Mouse (Mus musculus): ENCODE measurements around the gene Rxrg. TPM values are rescaled to one million over a fixed set of nuclear protein-coding genes. Genes with fewer than 3 reads are reported as not detected.

Gene Rxrg
- polyA plus RNA-seq, 1 experiment, result not detected

GRCm38 (mm10) chr1:167669796-167670195, 71.6 kb downstream of the Rxrg start:
- H3K9me3 ChIP-seq, result no peaks in the 10 kb centered on the region

GRCm38 (mm10) chr1:167672433-167672987, 74.3 kb downstream of the Rxrg start:
- H3K4me1 ChIP-seq, result no peaks in the 10 kb centered on the region; the same call in 1 of the 2 replicates
- peaks cover 18% of the 10 kb centered on the region for H3K27me3 ChIP-seq (replicated peaks)
- H3K9me3 ChIP-seq, result no peaks in the 10 kb centered on the region
- no peaks in the 10 kb centered on the region for H3K36me3 ChIP-seq (replicated peaks; ENCODE audit: low read length)
- no peak overlapping the region for H3K4me3 ChIP-seq (replicated peaks)
- TF ChIP-seq GATA1 (IDR thresholded peaks at IDR 0.05; ENCODE audit: borderline replicate concordance, low read length) (no peak), FLI1 (IDR thresholded peaks at IDR 0.05; ENCODE audit: low read length) (no peak)

More at GRCm38 (mm10) chr1:167669796-167670195, 71.6 kb downstream of the Rxrg start:
- Histone ChIP-seq H3K4me1 (no peaks in the 10 kb centered on the region; the same call in 1 of the 2 replicates), H3K36me3 (replicated peaks; ENCODE audit: low read length) (no peaks in the 10 kb centered on the region), H3K4me3 (replicated peaks) (no peak overlapping the region), H3K27me3 (replicated peaks) (peaks cover 13% of the 10 kb centered on the region)
- TF ChIP-seq FLI1 (IDR thresholded peaks at IDR 0.05; ENCODE audit: low read length), result no peak
- TF ChIP-seq GATA1 (IDR thresholded peaks at IDR 0.05; ENCODE audit: borderline replicate concordance, low read length), result no peak

GRCm38 (mm10) chr1:167679061-167679460, 80.9 kb downstream of the Rxrg start:
- TF ChIP-seq FLI1 (IDR thresholded peaks at IDR 0.05; ENCODE audit: low read length) (no peak), GATA1 (IDR thresholded peaks at IDR 0.05; ENCODE audit: borderline replicate concordance, low read length) (no peak)
- Histone ChIP-seq H3K9me3 (peaks cover 8% of the 10 kb centered on the region), H3K4me1 (no peaks in the 10 kb centered on the region), H3K27me3 (replicated peaks) (peaks cover 6% of the 10 kb centered on the region), H3K4me3 (replicated peaks) (no peak overlapping the region), H3K36me3 (replicated peaks; ENCODE audit: low read length) (no peaks in the 10 kb centered on the region)

GRCm38 (mm10) chr1:167688001-167688346, 89.8 kb downstream of the Rxrg start:
- Histone ChIP-seq H3K27me3 (replicated peaks) (peaks cover 69% of the 10 kb centered on the region), H3K4me1 (peaks cover 8% of the 10 kb centered on the region), H3K9me3 (0 out of 2 replicates have a peak, but pooled peaks cover 2% of the 10 kb centered on the region), H3K4me3 (replicated peaks) (no peak overlapping the region), H3K36me3 (replicated peaks; ENCODE audit: low read length) (no peaks in the 10 kb centered on the region)
- TF ChIP-seq GATA1 (IDR thresholded peaks at IDR 0.05; ENCODE audit: borderline replicate concordance, low read length) (no peak), FLI1 (IDR thresholded peaks at IDR 0.05; ENCODE audit: low read length) (no peak)

GRCm38 (mm10) chr1:167688347-167689231, 90.4 kb downstream of the Rxrg start:
- Histone ChIP-seq H3K36me3 (replicated peaks; ENCODE audit: low read length) (no peaks in the 10 kb centered on the region), H3K4me3 (replicated peaks) (no peak overlapping the region), H3K27me3 (replicated peaks) (peaks cover 74% of the 10 kb centered on the region), H3K4me1 (peaks cover 8% of the 10 kb centered on the region), H3K9me3 (0 out of 2 replicates have a peak, but pooled peaks cover 2% of the 10 kb centered on the region)
- TF ChIP-seq GATA1 (IDR thresholded peaks at IDR 0.05; ENCODE audit: borderline replicate concordance, low read length), result no peak

- Histone ChIP-seq H3K4me3 (replicated peaks) (no peak within 1 kb of the TSS), H3K9me3 (0 out of 2 replicates have a peak, but pooled peaks cover 2% of the 10 kb centered on the region)
- TF ChIP-seq FLI1 (IDR thresholded peaks at IDR 0.05; ENCODE audit: low read length) (no peak), GATA1 (IDR thresholded peaks at IDR 0.05; ENCODE audit: borderline replicate concordance, low read length) (no peak)
Observed at GRCm38 (mm10) chr1:167689232-167689261, 90.9 kb downstream of the Rxrg start, which contains the start of gene Lmx1a. Lmx1a (plus strand) TSS chr1:167689237.

More at GRCm38 (mm10) chr1:167689232-167689261, 90.9 kb downstream of the Rxrg start, which contains the start of gene Lmx1a:
- Histone ChIP-seq H3K27me3 (replicated peaks) (peaks cover 79% of the 10 kb centered on the region), H3K36me3 (replicated peaks; ENCODE audit: low read length) (no peaks in the 10 kb centered on the region), H3K4me1 (peaks cover 8% of the 10 kb centered on the region)

Other genes starting within 250 kb of the Rxrg start
- gene Aldh9a1, start 248.4 kb upstream of the Rxrg start, polyA plus RNA-seq (2012; ENCODE audit: insufficient read depth, low replicate concordance), result 21.0 and 29.7 TPM in 2 replicates
- gene Mgst3, start 204.5 kb upstream of the Rxrg start, polyA plus RNA-seq (2012; ENCODE audit: insufficient read depth, low replicate concordance), result 5.0 and 10.5 TPM in 2 replicates
- gene Lrrc52, start 131.6 kb upstream of the Rxrg start, polyA plus RNA-seq (2012; ENCODE audit: insufficient read depth, low replicate concordance), result not detected in 2 replicates
- not detected in 2 replicates for gene Lmx1a, start 90.9 kb downstream of the Rxrg start, polyA plus RNA-seq (2012; ENCODE audit: insufficient read depth, low replicate concordance)